Mouse (Mus musculus) thymus, adult 2 months (tissue): ENCODE data around the gene Fam135a. TPM values are rescaled to one million over a fixed set of nuclear protein-coding genes. Genes with fewer than 3 reads are reported as not detected.

Experiments used
- DNase-seq: peaks from one replicate; pipeline ENCODE4 v3.0.0; 2021
- H3K27ac ChIP-seq: fragments of 200-500 bp; 2 replicates; pipeline ENCODE4 v1.5.1; 2012; ENCODE audit warnings: low read length, control low read depth; ENCODE audit not compliant: control insufficient read depth, insufficient read depth
- H3K27me3 ChIP-seq: fragments of 200-500 bp; 2 replicates; pipeline ENCODE4 v1.6.1; 2012; ENCODE audit warnings: mild to moderate bottlenecking, low read length, moderate library complexity, mixed read lengths; ENCODE audit not compliant: control insufficient read depth, insufficient read depth
- H3K36me3 ChIP-seq: fragments of 200-500 bp; 2 replicates; pipeline ENCODE4 v1.6.1; 2012; ENCODE audit warnings: mild to moderate bottlenecking, low read length, moderate library complexity; ENCODE audit not compliant: control insufficient read depth, insufficient read depth
- H3K4me1 ChIP-seq: fragments of 200-500 bp; replicated peaks from 2 replicates; pipeline ENCODE4 v1.6.1; 2012; ENCODE audit warnings: low read length; ENCODE audit not compliant: control insufficient read depth, insufficient read depth
- H3K4me3 ChIP-seq: fragments of 200-500 bp; 2 replicates; pipeline ENCODE4 v1.5.1; 2012; ENCODE audit warnings: mild to moderate bottlenecking, low read length, control low read depth, moderate library complexity; ENCODE audit not compliant: control insufficient read depth, insufficient read depth
- CTCF ChIP-seq: fragments of 200-500 bp; IDR thresholded peaks from 2 replicates; pipeline ENCODE4 v1.5.1; 2012; ENCODE audit warnings: mild to moderate bottlenecking, control low read depth, low read length, moderate library complexity, borderline replicate concordance; ENCODE audit not compliant: control insufficient read depth, poor library complexity, insufficient read depth; ENCODE audit errors: extremely low read depth
- POLR2A ChIP-seq: fragments of 200-500 bp; IDR thresholded peaks from 2 replicates; pipeline ENCODE4 v1.6.1; 2012; ENCODE audit warnings: mild to moderate bottlenecking, low read length, control low read depth, moderate library complexity; ENCODE audit not compliant: control insufficient read depth, poor library complexity, insufficient read depth; ENCODE audit errors: extremely low read depth
- WGBS: fragments of 180-500 bp; shearing (Covaris S2); methylation state at CpG from one replicate; pipeline ENCODE4 v1.1.7; 2018; 5-methylcytosine and 5-hydroxymethylcytosine counted together
- polyA plus RNA-seq: library from polyadenylated mRNA; depleted of rRNA; stranded (reverse); fragments of >200 nt; gene quantifications from 2 replicates; pipeline ENCODE4 v1.2.3, GENCODE M21; 2012

The Fam135a gene
- polyA plus RNA-seq, 1 experiment, result 1.1 TPM

DNA sequence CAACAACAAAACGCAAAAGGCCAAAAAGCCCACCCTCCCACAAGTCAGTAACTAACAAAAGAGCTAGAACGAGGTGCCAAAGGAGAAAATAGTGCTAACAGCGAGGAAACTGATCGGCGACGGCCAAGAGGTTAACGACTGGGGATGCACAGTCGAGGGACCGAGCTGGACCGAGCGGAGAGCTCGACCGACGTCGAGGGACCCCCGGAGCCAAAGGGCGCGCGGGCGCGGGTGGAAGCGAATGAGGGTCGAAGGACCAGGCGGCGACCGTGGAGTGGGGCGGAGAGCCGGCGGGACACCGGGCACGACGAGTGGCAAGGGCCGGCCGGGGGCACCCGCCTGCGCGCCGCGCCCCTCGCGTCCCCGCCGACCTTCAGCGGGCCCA is 608 bp downstream of the Fam135a start:
- TF ChIP-seq POLR2A (no peak), CTCF (no peak)

DNA sequence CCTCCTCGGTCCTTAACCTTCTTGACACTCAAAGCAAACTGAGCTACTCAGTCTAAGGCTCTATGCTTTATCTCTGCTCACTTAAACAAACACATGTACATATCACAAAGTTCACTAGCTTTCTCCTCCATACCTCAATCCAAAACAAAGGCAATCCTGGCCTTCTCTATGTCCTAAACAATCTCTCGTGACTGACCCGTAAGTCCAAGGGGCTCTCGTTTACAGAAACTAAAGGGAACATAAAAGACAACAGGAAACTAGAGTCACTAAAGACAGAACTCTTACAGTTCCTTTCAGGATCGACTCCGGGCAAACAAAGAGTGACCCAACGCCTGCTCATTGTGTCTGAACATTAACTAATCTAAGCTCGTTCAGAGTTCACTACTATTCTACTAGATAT is 2.6 kb downstream of the Fam135a start:
- Histone ChIP-seq H3K36me3 (no peaks in the 10 kb centered on the region), H3K4me3 (no peak overlapping the region), H3K27me3 (peaks cover 11% of the 10 kb centered on the region), H3K4me1 (peaks cover 10% of the 10 kb centered on the region; the same call in 1 of the 2 replicates), H3K27ac (no peak overlapping the region)
- WGBS, result 83% methylated on average over 8 of the region's 8 CpGs
- no peak for TF ChIP-seq CTCF
- TF ChIP-seq POLR2A, result no peak
- DNase-seq, result no peak

More for the DNA sequence above, 608 bp downstream of the Fam135a start:
- WGBS, result 2% methylated on average over 44 of the region's 44 CpGs
- no peaks in the 10 kb centered on the region for H3K36me3 ChIP-seq
- H3K4me1 ChIP-seq, result peaks cover 10% of the 10 kb centered on the region; the same call in 1 of the 2 replicates
- no peak for DNase-seq
- peak overlapping the region; percentile 51 for H3K4me3 ChIP-seq
- H3K27me3 ChIP-seq, result peaks cover 11% of the 10 kb centered on the region
- no peak overlapping the region for H3K27ac ChIP-seq

DNA sequence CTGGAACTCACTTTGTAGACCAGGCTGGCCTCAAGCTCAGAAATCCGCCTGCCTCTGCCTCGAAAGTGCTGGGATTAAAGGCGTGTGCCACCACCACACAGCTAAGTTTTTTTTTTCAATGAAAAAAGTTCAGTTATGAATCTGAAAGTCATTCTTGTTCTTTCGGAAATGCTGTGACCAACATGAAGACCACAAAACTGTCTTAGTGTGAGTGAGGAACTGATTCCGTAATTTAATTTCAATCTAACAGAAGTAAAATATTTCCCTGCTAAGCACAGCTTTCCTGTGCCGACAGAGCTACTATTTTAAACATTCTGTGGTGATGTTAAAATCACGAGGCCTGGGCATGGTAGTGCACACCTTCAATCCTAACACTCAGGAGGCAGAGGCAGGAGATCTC is 7.7 kb downstream of the Fam135a start:
- 43% methylated on average over 7 of the region's 7 CpGs for WGBS
- no peaks in the 10 kb centered on the region for H3K27me3 ChIP-seq
- no peaks in the 10 kb centered on the region for H3K36me3 ChIP-seq
- H3K27ac ChIP-seq, result no peak overlapping the region
- no peak for DNase-seq
- H3K4me1 ChIP-seq, result no peaks in the 10 kb centered on the region
- no peak for TF ChIP-seq CTCF
- no peak for TF ChIP-seq POLR2A
- no peak overlapping the region for H3K4me3 ChIP-seq

DNA sequence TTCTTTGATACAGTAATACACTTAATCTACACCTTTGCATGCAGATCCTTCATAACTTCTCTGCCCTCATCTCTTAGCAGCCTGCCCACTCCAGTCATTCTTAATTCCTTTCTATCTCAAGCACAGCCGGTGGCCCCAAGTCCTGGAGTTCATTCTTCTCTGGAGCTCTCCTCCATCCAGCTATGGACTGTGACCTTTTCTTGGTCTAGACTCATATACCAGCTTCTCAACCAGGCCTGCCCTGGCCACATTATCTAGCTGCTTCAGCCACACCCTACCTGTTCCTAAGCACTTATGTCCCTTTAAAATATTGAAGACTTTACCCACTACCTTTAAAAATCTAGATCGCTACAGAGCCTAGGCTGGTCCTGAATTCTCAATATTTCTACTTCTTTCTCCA is 9.5 kb downstream of the Fam135a start:
- no peak overlapping the region for H3K4me3 ChIP-seq
- TF ChIP-seq CTCF, result no peak
- no peak for TF ChIP-seq POLR2A
- H3K4me1 ChIP-seq, result no peaks in the 10 kb centered on the region
- DNase-seq, result no peak
- no peaks in the 10 kb centered on the region for H3K36me3 ChIP-seq
- no peak overlapping the region for H3K27ac ChIP-seq
- 96% methylated on average over 2 of the region's 2 CpGs for WGBS
- no peaks in the 10 kb centered on the region for H3K27me3 ChIP-seq

DNA sequence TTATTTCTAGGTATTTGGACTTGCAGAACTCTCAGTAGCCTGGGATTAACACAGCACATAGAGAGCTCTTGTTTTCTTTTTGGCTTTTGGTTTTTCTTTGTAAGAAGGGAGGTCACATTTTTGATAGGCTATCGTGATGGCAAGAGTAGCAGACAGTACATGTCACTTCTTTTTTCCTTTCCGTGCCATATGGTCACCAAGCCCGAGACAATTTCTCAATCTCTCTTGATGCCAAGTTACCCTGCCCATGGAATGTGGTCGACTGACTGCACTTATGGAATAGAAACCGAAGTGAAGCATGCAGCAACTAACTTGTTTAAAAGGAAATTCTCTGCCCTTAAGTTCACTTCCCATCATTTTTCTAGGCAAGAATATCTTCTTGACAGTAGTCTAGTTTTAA is 10.0 kb downstream of the Fam135a start:
- Histone ChIP-seq H3K4me3 (no peak overlapping the region), H3K27me3 (no peaks in the 10 kb centered on the region), H3K36me3 (no peaks in the 10 kb centered on the region), H3K27ac (no peak overlapping the region), H3K4me1 (no peaks in the 10 kb centered on the region)
- 83% methylated on average over 5 of the region's 5 CpGs for WGBS
- DNase-seq, result no peak
- no peak for TF ChIP-seq CTCF
- TF ChIP-seq POLR2A, result no peak

DNA sequence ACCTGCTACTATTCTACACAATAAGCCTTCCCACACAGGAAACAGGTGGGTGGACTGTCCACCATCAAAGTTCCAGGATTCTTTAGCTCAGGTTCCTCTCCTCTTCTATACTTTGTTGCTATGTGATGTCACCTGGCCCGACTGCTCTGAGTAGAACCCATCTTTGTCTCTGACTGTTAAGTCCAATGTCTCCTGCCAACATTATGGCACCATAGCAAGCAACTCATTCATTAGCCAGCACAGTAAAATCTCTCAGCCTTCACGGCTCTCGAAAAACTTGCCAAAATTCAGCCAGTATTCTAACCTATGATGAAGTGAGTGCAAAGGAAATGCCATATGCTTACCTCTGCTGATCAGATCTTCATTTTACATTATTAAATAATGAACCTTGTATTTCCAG is 14.0 kb downstream of the Fam135a start:
- H3K36me3 ChIP-seq, result no peaks in the 10 kb centered on the region
- H3K27me3 ChIP-seq, result no peaks in the 10 kb centered on the region
- 93% methylated on average over 3 of the region's 3 CpGs for whole genome bisulfite sequencing
- H3K27ac ChIP-seq, result no peak overlapping the region
- no peaks in the 10 kb centered on the region for H3K4me1 ChIP-seq
- H3K4me3 ChIP-seq, result no peak overlapping the region
- no peak for DNase-seq
- TF ChIP-seq CTCF, result no peak
- no peak for TF ChIP-seq POLR2A

DNA sequence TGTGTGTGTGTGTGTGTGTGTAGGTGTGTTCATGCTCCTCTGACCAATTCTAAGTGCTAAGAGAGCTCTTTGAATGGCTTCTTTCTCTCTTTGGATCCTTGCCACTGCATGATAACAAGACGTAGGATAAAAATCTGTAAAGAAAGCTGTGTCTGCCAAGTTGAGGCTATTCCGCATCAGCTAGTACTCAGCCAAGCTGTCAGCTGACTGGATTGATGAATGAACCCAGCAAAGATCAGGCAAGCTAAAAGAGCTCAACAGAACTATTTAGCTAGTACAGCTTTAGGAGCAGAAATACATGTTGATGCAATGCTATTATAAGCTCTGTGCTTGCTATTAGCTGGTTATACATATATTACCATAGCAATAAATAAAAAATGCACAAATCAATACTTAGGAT is 25.7 kb downstream of the Fam135a start:
- H3K36me3 ChIP-seq, result no peaks in the 10 kb centered on the region
- TF ChIP-seq POLR2A (no peak), CTCF (no peak)
- H3K4me3 ChIP-seq, result no peak overlapping the region
- no peaks in the 10 kb centered on the region for H3K4me1 ChIP-seq
- no peaks in the 10 kb centered on the region for H3K27me3 ChIP-seq
- 93% methylated on average over 2 of the region's 2 CpGs for WGBS
- H3K27ac ChIP-seq, result no peak overlapping the region
- DNase-seq, result no peak
